Mouse (Mus musculus) CH12.LX (cell line): ENCODE data around the gene Sectm1a. TPM values are rescaled to one million over a fixed set of nuclear protein-coding genes. Genes with fewer than 3 reads are reported as not detected.

ENCODE experiments used
- DNase-seq: peaks from one replicate; pipeline ENCODE4 v3.0.0-alpha.2; 2013; ENCODE audit errors: extremely low read depth
- H3K27ac ChIP-seq: 2 replicates; pipeline ENCODE4 v1.5.1; 2012; ENCODE audit warnings: low read depth, mild to moderate bottlenecking, control low read depth, moderate library complexity; ENCODE audit not compliant: insufficient read depth
- H3K27me3 ChIP-seq: replicated peaks from 2 replicates; pipeline ENCODE3; 2012; ENCODE audit warnings: inconsistent platforms
- H3K36me3 ChIP-seq, 2 experiments: replicated peaks in 1 of 2; 2 replicates each; pipeline versions ENCODE3 to v1.6.1; 2012; ENCODE audit warnings: inconsistent platforms in 1 of 2, low read length in 1 of 2, mild to moderate bottlenecking in 1 of 2, mixed read lengths in 1 of 2, moderate library complexity in 1 of 2; ENCODE audit not compliant: control insufficient read depth in 1 of 2, insufficient read depth in 1 of 2
- H3K4me1 ChIP-seq, 2 experiments: 2 replicates each; pipeline ENCODE4 v1.6.1; 2012; ENCODE audit warnings: inconsistent platforms in 1 of 2, moderate library complexity in 1 of 2; ENCODE audit not compliant: insufficient read depth in 2 of 2, control insufficient read depth in 1 of 2
- H3K4me2 ChIP-seq: 2 replicates; pipeline ENCODE4 v1.6.1; 2012; ENCODE audit warnings: low read depth, mild to moderate bottlenecking, control low read depth; ENCODE audit not compliant: poor library complexity, insufficient read depth, severe bottlenecking
- H3K4me3 ChIP-seq, 3 experiments: fragments of 150-350 bp in 1 of 3; sonication (generic) in 1 of 3; replicated peaks in 1 of 3; 2 replicates each; pipeline versions ENCODE3 to v1.5.1; 2011 to 2012; ENCODE audit warnings: low read depth in 2 of 3, low read length in 2 of 3, mild to moderate bottlenecking in 2 of 3, moderate library complexity in 2 of 3, control low read depth in 1 of 3, improper control_type of control experiment in 1 of 3, inconsistent platforms in 1 of 3, mixed read lengths in 1 of 3; ENCODE audit not compliant: poor library complexity in 1 of 3
- H3K79me2 ChIP-seq: replicated peaks from 2 replicates; pipeline ENCODE4 v1.6.1; 2012; ENCODE audit warnings: mild to moderate bottlenecking, moderate library complexity; ENCODE audit not compliant: control insufficient read depth, poor library complexity, insufficient read depth, severe bottlenecking; ENCODE audit errors: extremely low read depth
- H3K9ac ChIP-seq: 2 replicates; pipeline ENCODE4 v1.6.1; 2012; ENCODE audit warnings: low read depth, mild to moderate bottlenecking, control low read depth, moderate library complexity; ENCODE audit not compliant: insufficient read depth
- H3K9me3 ChIP-seq: replicated peaks from 2 replicates; pipeline ENCODE3; 2012; ENCODE audit warnings: low read length, inconsistent platforms, mixed read lengths
- BHLHE40 ChIP-seq: IDR thresholded peaks from 2 replicates; pipeline ENCODE4 v1.6.1; 2011; ENCODE audit warnings: mild to moderate bottlenecking, low read depth, low read length, improper control_type of control experiment
- CTCF ChIP-seq, 2 experiments: IDR thresholded peaks in 1 of 2; conservative IDR thresholded peaks in 1 of 2; 2 replicates each; pipeline ENCODE4 v1.5.1; 2011 to 2012; ENCODE audit warnings: low read depth in 2 of 2, low read length in 2 of 2, improper control_type of control experiment in 1 of 2, inconsistent platforms in 1 of 2, mild to moderate bottlenecking in 1 of 2, moderate library complexity in 1 of 2
- ETS1 ChIP-seq: conservative IDR thresholded peaks from 2 replicates; pipeline ENCODE4 v1.6.1; 2012; ENCODE audit warnings: low read depth, mild to moderate bottlenecking, inconsistent platforms, low read length, improper control_type of control experiment, moderate library complexity
- HCFC1 ChIP-seq: IDR thresholded peaks from 2 replicates; pipeline ENCODE4 v1.6.1; 2012; ENCODE audit warnings: low read depth, mild to moderate bottlenecking, inconsistent platforms, low read length, improper control_type of control experiment
- IRF4 ChIP-seq: IDR thresholded peaks from 2 replicates; pipeline ENCODE4 v1.6.1; 2014; ENCODE audit warnings: low read depth, mild to moderate bottlenecking, inconsistent platforms, low read length, improper control_type of control experiment
- JUN ChIP-seq: IDR thresholded peaks from 2 replicates; pipeline ENCODE4 v1.6.1; 2011; ENCODE audit warnings: low read depth, mild to moderate bottlenecking, low read length, improper control_type of control experiment, moderate library complexity; ENCODE audit not compliant: insufficient read depth
- JUND ChIP-seq: conservative IDR thresholded peaks from 2 replicates; pipeline ENCODE4 v1.6.1; 2011; ENCODE audit warnings: low read depth, low read length, improper control_type of control experiment
- MAZ ChIP-seq: IDR thresholded peaks from 2 replicates; pipeline ENCODE4 v1.6.1; 2012; ENCODE audit warnings: low read depth, mild to moderate bottlenecking, inconsistent platforms, low read length, improper control_type of control experiment, moderate library complexity
- MXI1 ChIP-seq: IDR thresholded peaks from 2 replicates; pipeline ENCODE4 v1.6.1; 2011; ENCODE audit warnings: mild to moderate bottlenecking, low read depth, low read length, improper control_type of control experiment
- PAX5 ChIP-seq: IDR thresholded peaks from 2 replicates; pipeline ENCODE4 v1.6.1; 2012; ENCODE audit warnings: low read length, inconsistent platforms, mixed read lengths
- POLR2AphosphoS2 ChIP-seq: IDR thresholded peaks from 2 replicates; pipeline ENCODE4 v1.6.1; 2011; ENCODE audit warnings: low read depth, low read length, improper control_type of control experiment
- RAD21 ChIP-seq: IDR thresholded peaks from 2 replicates; pipeline ENCODE4 v1.6.1; 2011; ENCODE audit warnings: low read depth, mild to moderate bottlenecking, low read length, improper control_type of control experiment, moderate library complexity
- TCF12 ChIP-seq: IDR thresholded peaks from 2 replicates; pipeline ENCODE4 v1.6.1; 2014; ENCODE audit warnings: low read depth, mild to moderate bottlenecking, inconsistent platforms, low read length, improper control_type of control experiment
- UBTF ChIP-seq: IDR thresholded peaks from 2 replicates; pipeline ENCODE4 v1.6.1; 2012; ENCODE audit warnings: low read depth, mild to moderate bottlenecking, inconsistent platforms, low read length, improper control_type of control experiment, moderate library complexity
- USF1 ChIP-seq: IDR thresholded peaks from 2 replicates; pipeline ENCODE4 v1.6.1; 2014; ENCODE audit warnings: low read depth, mild to moderate bottlenecking, inconsistent platforms, low read length, improper control_type of control experiment
- ZC3H11A ChIP-seq: IDR thresholded peaks from 2 replicates; pipeline ENCODE4 v1.6.1; 2012; ENCODE audit warnings: low read depth, mild to moderate bottlenecking, inconsistent platforms, low read length, improper control_type of control experiment
- ZKSCAN1 ChIP-seq: IDR thresholded peaks from 2 replicates; pipeline ENCODE4 v1.6.1; 2012; ENCODE audit warnings: low read depth, inconsistent platforms, low read length, improper control_type of control experiment, borderline replicate concordance
- ZNF384 ChIP-seq: IDR thresholded peaks from 2 replicates; pipeline ENCODE4 v1.6.1; 2012; ENCODE audit warnings: low read depth, low read length, improper control_type of control experiment, inconsistent platforms
- dilution Hi-C: fragments of 300-500 bp; cut with MboI; formaldehyde crosslinking; loops from 2 replicates; pipeline ENCODE4 v1.14.3; 2020; ENCODE audit warnings: low sequenced_read_pairs; ENCODE audit not compliant: extremely low pct_unique_long_range_greater_than_20kb, extremely low pct_ligation_motif_present
- in situ Hi-C: fragments of 300-500 bp; cut with MboI; formaldehyde crosslinking; loops from 3 replicates; pipeline ENCODE4 v1.14.3; 2019; ENCODE audit warnings: low sequenced_read_pairs, low pct_ligation_motif_present, low pct_unique_long_range_greater_than_20kb, mixed read lengths
- polyA plus RNA-seq: library from polyadenylated mRNA; unstranded; fragments of >175 nt; gene quantifications from 2 replicates; pipeline ENCODE4 v1.2.1, GENCODE M21; 2012; ENCODE audit warnings: low read depth; ENCODE audit not compliant: insufficient read length
- total RNA-seq, 2 experiments: library from RNA; depleted of rRNA; stranded (reverse); fragments of 300-350 nt in 1 of 2; fragments of >200 nt in 1 of 2; gene quantifications; 2 replicates each; pipeline ENCODE4 v1.2.3; 2012 to 2014

The Sectm1a gene
- total RNA-seq (2012; rRNA removed), result 0.08 TPM in 1 of 2 replicates, not detected in the other
- not detected in 2 replicates for total RNA-seq (2014; rRNA removed)
- not detected in 2 replicates for polyA plus RNA-seq

- Histone ChIP-seq H3K4me1 (peaks cover 6 to 25% of the 10 kb centered on the region in 2 experiments), H3K27ac (no peak within 1 kb of the TSS)
- no peak for TF ChIP-seq ZKSCAN1
- no peak for TF ChIP-seq POLR2AphosphoS2
- TF ChIP-seq UBTF, result no peak
- TF ChIP-seq JUN, result no peak
Measured at GRCm38 (mm10) chr11:121081120-121081519, at the start of gene Sectm1a. Gene Sectm1a (minus strand): TSS chr11:121081220.

GRCm38 (mm10) chr11:121129616-121130015 lies 48.6 kb upstream of the Sectm1a start:
- Histone ChIP-seq H3K9me3 (peaks cover 3% of the 10 kb centered on the region), H3K4me1 (no peaks in the 10 kb centered on the region), H3K27ac (no peak overlapping the region), H3K36me3 (no peaks in the 10 kb centered on the region), H3K9ac (no peak overlapping the region), H3K4me3 (no peak overlapping the region), H3K79me2 (no peaks in the 10 kb centered on the region), H3K4me2 (no peak overlapping the region), H3K27me3 (peaks cover 12% of the 10 kb centered on the region)
- dilution Hi-C loops, result no loop called here
- DNase-seq, result no peak
- in situ Hi-C loops, result no loop called here
- TF ChIP-seq BHLHE40 (no peak), JUND (no peak), TCF12 (no peak), MAZ (no peak), ZC3H11A (no peak), CTCF (conservative IDR thresholded peaks at IDR 0.05 in 1 of 2, IDR thresholded peaks at IDR 0.05 in 1 of 2; ENCODE audit: low read depth in 2 of 2, low read length in 2 of 2) (no peak), ZNF384 (no peak), USF1 (no peak), HCFC1 (no peak), ETS1 (no peak), PAX5 (no peak), POLR2AphosphoS2 (no peak), RAD21 (no peak), IRF4 (no peak), MXI1 (no peak)

More at GRCm38 (mm10) chr11:121081120-121081519, at the start of gene Sectm1a:
- dilution Hi-C loops, result no loop called here
- no peak within 1 kb of the TSS for H3K9ac ChIP-seq
- no peaks in the 10 kb centered on the region for H3K79me2 ChIP-seq
- in situ Hi-C loops, result loop anchor here (5.0 kb wide), 1 partner anchor 41 kb away; no protein-coding TSS in a partner anchor
- H3K4me2 ChIP-seq, result no peak within 1 kb of the TSS
- DNase-seq, result no peak
- no peaks in the 10 kb centered on the region for H3K9me3 ChIP-seq
- H3K4me3 ChIP-seq, result no peak within 1 kb of the TSS
- peaks cover 5% of the 10 kb centered on the region for H3K27me3 ChIP-seq
- H3K36me3 ChIP-seq, result no peaks in the 10 kb centered on the region
